Mouse (Mus musculus) heart, embryonic 15.5 days (tissue): ENCODE measurements around the gene Sox6. TPM values are rescaled to one million over a fixed set of nuclear protein-coding genes. Genes with fewer than 3 reads are reported as not detected.
A peak's percentile ranks its signal among the peaks of the same experiment; 100 is the strongest.

Experiments
- ATAC-seq: fragments of 200-750 bp; cut with Nextera tagmentation; replicated peaks from 2 replicates; pipeline ENCODE4 v1.8.0; 2017; ENCODE audit warnings: low read depth, moderate TSS enrichment; ENCODE audit not compliant: insufficient number of reproducible peaks, insufficient read depth, low FRiP score
- H3K27ac ChIP-seq: fragments of 300-500 bp; sonication (generic); 2 replicates; pipeline ENCODE4 v1.5.1; 2015; ENCODE audit warnings: mild to moderate bottlenecking, inconsistent platforms
- H3K27me3 ChIP-seq: fragments of 300-500 bp; sonication (generic); 2 replicates; pipeline ENCODE4 v1.6.1; 2015; ENCODE audit warnings: inconsistent platforms
- H3K36me3 ChIP-seq: fragments of 300-500 bp; sonication (generic); 2 replicates; pipeline ENCODE4 v1.6.1; 2015; ENCODE audit warnings: mild to moderate bottlenecking, inconsistent platforms
- H3K4me1 ChIP-seq: fragments of 300-500 bp; sonication (generic); replicated peaks from 2 replicates; pipeline ENCODE4 v1.6.1; 2015; ENCODE audit warnings: inconsistent platforms
- H3K4me2 ChIP-seq: fragments of 300-500 bp; sonication (generic); 2 replicates; pipeline ENCODE4 v1.6.1; 2015; ENCODE audit warnings: inconsistent platforms, mild to moderate bottlenecking, moderate library complexity
- H3K4me3 ChIP-seq: fragments of 300-500 bp; sonication (generic); 2 replicates; pipeline ENCODE4 v1.5.1; 2015; ENCODE audit warnings: mild to moderate bottlenecking, inconsistent platforms
- H3K9ac ChIP-seq: fragments of 300-500 bp; sonication (generic); 2 replicates; pipeline ENCODE4 v1.6.1; 2015; ENCODE audit warnings: mild to moderate bottlenecking, inconsistent platforms
- H3K9me3 ChIP-seq: fragments of 300-500 bp; sonication (generic); replicated peaks from 2 replicates; pipeline ENCODE4 v1.6.1; 2016; ENCODE audit warnings: inconsistent platforms
- WGBS: fragments of 180-500 bp; shearing (Covaris S2); methylation state at CpG from one replicate; pipeline ENCODE4 v1.1.7; 2015; ENCODE audit warnings: mixed read lengths; 5-methylcytosine and 5-hydroxymethylcytosine counted together
- polyA plus RNA-seq: library from polyadenylated mRNA; unstranded; fragments of >200 nt; fragmentation: Nextera tagmentation; extraction: Ambion mirVana; gene quantifications from 2 replicates; pipeline ENCODE4 v1.2.1, GENCODE M21; 2015

The Sox6 gene
- polyA plus RNA-seq, 1 experiment from 2014 or later: 31.1 TPM

- H3K27ac ChIP-seq: no peak overlapping the region
- H3K9me3 ChIP-seq: no peaks in the 10 kb centered on the region
- ATAC-seq: no peak
- no peaks in the 10 kb centered on the region for H3K27me3 ChIP-seq
- no peaks in the 10 kb centered on the region for H3K36me3 ChIP-seq
- H3K4me1 ChIP-seq: peaks cover 10% of the 10 kb centered on the region
- WGBS: 66% methylated on average over 11 of the region's 11 CpGs
- H3K9ac ChIP-seq: no peak overlapping the region
- H3K4me2 ChIP-seq: no peak overlapping the region
- H3K4me3 ChIP-seq: no peak overlapping the region
These were observed 470.3 kb downstream of the Sox6 start for GRCm38 (mm10) chr7:115568301-115568700.

GRCm38 (mm10) chr7:115566818-115567217 lies 471.8 kb downstream of the Sox6 start:
- Histone ChIP-seq H3K36me3 (no peaks in the 10 kb centered on the region), H3K9ac (no peak overlapping the region), H3K27me3 (no peaks in the 10 kb centered on the region), H3K4me1 (peaks cover 10% of the 10 kb centered on the region), H3K9me3 (no peaks in the 10 kb centered on the region), H3K4me2 (no peak overlapping the region), H3K27ac (no peak overlapping the region), H3K4me3 (no peak overlapping the region)
- 89% methylated on average over 2 of the region's 2 CpGs for WGBS
- no peak for ATAC-seq

DNA sequence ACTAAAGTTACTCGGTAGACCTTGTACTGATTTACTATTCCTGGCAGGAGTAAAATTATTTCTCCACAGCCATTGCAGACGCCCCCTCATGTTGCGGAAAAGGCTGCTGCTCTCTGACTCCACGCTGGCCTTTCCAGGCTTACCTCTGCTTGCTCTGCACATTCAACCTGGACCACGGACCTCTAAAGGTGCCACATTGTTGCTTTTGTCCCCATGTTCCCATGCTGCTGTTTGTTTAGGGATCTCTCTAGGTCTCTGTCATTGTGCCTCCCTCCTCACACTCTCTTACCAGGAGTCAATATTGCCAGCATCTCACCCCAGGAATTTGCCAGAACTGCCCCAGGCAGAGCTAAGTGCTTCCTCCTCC lies 473.6 kb downstream of the Sox6 start:
- no peaks in the 10 kb centered on the region for H3K27me3 ChIP-seq
- no peak overlapping the region for H3K27ac ChIP-seq
- ATAC-seq: no peak
- WGBS: 68% methylated on average over 5 of the region's 5 CpGs
- H3K4me1 ChIP-seq: peaks cover 10% of the 10 kb centered on the region
- H3K9me3 ChIP-seq: no peaks in the 10 kb centered on the region
- H3K4me2 ChIP-seq: no peak overlapping the region
- no peak overlapping the region for H3K9ac ChIP-seq
- no peaks in the 10 kb centered on the region for H3K36me3 ChIP-seq
- H3K4me3 ChIP-seq: no peak overlapping the region

DNA sequence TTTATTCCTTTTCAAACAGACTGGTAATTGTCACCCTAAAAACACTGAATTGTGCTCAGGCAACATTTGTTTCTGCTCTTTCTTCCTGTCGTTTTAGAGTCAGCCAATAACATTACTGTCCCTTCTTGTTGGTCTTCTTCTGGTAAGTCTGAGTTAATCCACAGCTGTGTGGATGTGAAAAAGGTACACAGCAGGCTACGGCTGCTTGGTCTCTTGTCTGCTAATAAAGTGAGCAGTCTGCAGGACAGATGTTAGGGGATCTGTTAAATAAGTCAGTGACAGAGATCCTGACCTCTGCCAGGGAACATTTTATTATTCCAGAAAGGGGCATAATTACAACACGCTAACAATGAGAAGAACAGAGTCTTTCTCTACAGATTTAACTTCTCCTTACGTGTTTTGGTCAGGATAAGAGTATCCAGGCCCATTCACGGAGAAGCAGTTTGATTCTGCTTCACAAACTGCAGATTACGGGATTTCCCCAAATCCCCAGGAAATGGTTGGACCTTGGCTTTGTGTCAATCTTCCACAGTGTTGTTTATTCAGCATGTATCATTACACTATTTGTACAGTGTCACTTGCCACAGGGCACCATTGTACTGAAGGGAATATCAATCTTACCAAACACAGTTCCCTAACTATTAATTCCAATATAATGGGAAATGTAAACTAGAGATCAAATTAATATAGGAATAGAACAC lies 474.1 kb downstream of the Sox6 start:
- ATAC-seq: no peak
- Histone ChIP-seq H3K27ac (0 out of 2 replicates have a peak overlapping the region, but pooled peaks have one; percentile 3), H3K36me3 (no peaks in the 10 kb centered on the region), H3K4me3 (no peak overlapping the region), H3K27me3 (no peaks in the 10 kb centered on the region), H3K9me3 (no peaks in the 10 kb centered on the region), H3K9ac (no peak overlapping the region), H3K4me1 (peaks cover 10% of the 10 kb centered on the region), H3K4me2 (no peak overlapping the region)
- 59% methylated on average over 6 of the region's 6 CpGs for WGBS

- no peak for ATAC-seq
- 54% methylated on average over 3 of the region's 3 CpGs for WGBS
- no peaks in the 10 kb centered on the region for H3K36me3 ChIP-seq
- H3K27me3 ChIP-seq: no peaks in the 10 kb centered on the region
- no peak overlapping the region for H3K27ac ChIP-seq
- no peak overlapping the region for H3K9ac ChIP-seq
- no peaks in the 10 kb centered on the region for H3K9me3 ChIP-seq
- H3K4me1 ChIP-seq: no peaks in the 10 kb centered on the region
- H3K4me3 ChIP-seq: no peak overlapping the region
- no peak overlapping the region for H3K4me2 ChIP-seq
These were observed 481.9 kb downstream of the Sox6 start for GRCm38 (mm10) chr7:115556677-115557076.

DNA sequence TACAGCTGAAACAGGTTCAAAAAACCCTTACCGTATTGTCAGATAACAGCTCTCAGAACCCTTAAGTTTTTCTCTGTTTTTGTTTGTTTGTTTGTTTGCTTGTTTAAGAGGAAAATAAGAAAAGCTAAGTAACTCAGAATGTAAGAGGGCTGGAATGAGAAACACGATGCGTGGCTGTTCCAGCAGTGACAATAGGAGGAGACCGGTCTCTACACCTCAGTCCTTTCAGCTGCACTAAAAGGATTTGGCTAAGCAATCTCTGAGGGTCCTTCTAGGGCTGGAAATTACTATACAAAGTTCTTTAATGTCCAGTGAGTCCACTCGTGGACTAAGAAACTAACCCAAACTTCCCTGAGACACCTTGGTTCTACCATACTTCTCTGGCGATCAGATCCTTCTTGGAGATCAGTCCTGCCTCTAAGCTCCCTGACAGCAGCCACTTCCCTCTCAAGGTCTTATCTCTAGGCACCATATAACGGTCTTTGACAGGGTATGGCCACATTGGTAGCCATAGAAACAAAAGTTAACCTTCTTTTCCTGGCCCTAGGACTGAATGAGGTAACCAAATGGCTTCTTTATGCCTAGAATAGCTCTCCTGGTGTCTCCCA lies 488.3 kb downstream of the Sox6 start:
- H3K36me3 ChIP-seq: no peaks in the 10 kb centered on the region
- H3K27me3 ChIP-seq: no peaks in the 10 kb centered on the region
- H3K27ac ChIP-seq: no peak overlapping the region
- no peak overlapping the region for H3K4me2 ChIP-seq
- WGBS: 57% methylated on average over 7 of the region's 7 CpGs
- H3K4me1 ChIP-seq: peaks cover 8% of the 10 kb centered on the region; the same call in 1 of the 2 replicates
- H3K4me3 ChIP-seq: no peak overlapping the region
- no peak for ATAC-seq
- no peaks in the 10 kb centered on the region for H3K9me3 ChIP-seq
- H3K9ac ChIP-seq: no peak overlapping the region

DNA sequence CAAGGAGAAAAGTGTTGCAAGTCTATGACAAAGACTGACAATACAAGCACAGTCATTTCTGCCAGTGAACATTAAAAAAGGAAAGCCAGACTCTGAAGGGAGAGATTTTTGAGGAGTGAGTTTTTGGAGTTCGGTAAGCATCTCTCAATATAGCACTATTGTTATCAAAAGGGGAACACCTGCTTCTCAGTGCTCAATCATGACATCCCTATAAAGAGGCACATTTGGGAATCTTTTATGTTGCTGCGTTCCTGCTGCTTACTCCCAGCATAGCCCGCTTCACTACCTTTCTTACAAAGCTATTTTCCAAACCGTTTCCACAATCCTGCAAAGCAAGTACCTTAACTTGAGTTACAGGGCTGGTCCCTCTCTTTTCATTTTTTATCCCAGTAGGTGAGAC lies 488.9 kb downstream of the Sox6 start:
- Histone ChIP-seq H3K27me3 (no peaks in the 10 kb centered on the region), H3K4me2 (no peak overlapping the region), H3K4me1 (peaks cover 8% of the 10 kb centered on the region; the same call in 1 of the 2 replicates), H3K9me3 (no peaks in the 10 kb centered on the region), H3K27ac (no peak overlapping the region), H3K9ac (no peak overlapping the region), H3K4me3 (no peak overlapping the region), H3K36me3 (no peaks in the 10 kb centered on the region)
- no peak for ATAC-seq
- WGBS: 84% methylated on average over 4 of the region's 4 CpGs

DNA sequence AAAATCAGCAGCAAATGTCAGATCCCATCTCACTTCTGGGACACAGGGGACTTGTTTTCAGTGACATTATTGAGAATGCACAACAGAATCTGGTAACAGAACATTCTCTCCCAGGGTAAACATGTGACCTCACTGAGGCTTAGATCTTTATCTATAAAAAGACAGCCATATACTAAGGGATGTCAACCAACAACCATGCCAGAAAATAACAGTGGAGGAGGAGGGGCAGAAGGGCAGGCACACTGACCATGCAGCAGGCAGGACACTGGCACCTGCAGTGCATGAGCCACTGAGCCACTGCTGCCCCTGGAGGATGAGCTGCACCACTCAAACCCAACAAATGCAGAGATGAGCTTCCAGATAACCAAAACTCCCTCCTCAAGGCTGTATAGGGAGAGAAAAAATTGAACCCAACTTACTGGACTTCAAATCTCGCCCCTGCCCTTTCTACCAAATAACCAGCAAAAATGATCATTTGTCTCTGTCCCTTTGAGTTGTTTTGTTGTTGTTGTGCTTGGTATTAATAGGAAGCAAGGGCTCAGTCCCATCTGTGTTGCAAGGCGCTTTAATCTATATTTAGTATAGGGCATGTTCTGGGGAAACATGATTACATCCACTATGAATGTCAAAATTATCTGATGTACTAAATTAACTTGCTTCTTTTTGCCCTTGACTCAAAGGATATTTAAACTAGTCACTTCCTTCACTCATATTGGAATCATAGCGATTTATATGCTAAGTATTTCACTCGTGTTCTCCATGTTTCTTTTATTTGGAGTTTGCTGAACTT lies 492.8 kb downstream of the Sox6 start:
- WGBS: 80% methylated on average over 4 of the region's 4 CpGs
- H3K27ac ChIP-seq: no peak overlapping the region

GRCm38 (mm10) chr7:115543596-115543995 lies 495.0 kb downstream of the Sox6 start:
- 71% methylated on average over 4 of the region's 4 CpGs for WGBS
- Histone ChIP-seq H3K27me3 (no peaks in the 10 kb centered on the region), H3K36me3 (no peaks in the 10 kb centered on the region), H3K9ac (no peak overlapping the region), H3K4me3 (no peak overlapping the region), H3K4me2 (no peak overlapping the region), H3K27ac (no peak overlapping the region), H3K9me3 (no peaks in the 10 kb centered on the region), H3K4me1 (peaks cover 8% of the 10 kb centered on the region; the same call in 1 of the 2 replicates)
- no peak for ATAC-seq

More for the DNA sequence above, 492.8 kb downstream of the Sox6 start:
- Histone ChIP-seq H3K27me3 (no peaks in the 10 kb centered on the region), H3K9me3 (no peaks in the 10 kb centered on the region), H3K4me1 (peaks cover 8% of the 10 kb centered on the region; the same call in 1 of the 2 replicates), H3K9ac (no peak overlapping the region), H3K4me3 (no peak overlapping the region), H3K36me3 (no peaks in the 10 kb centered on the region), H3K4me2 (no peak overlapping the region)
- ATAC-seq: no peak

GRCm38 (mm10) chr7:115540261-115540660 lies 498.3 kb downstream of the Sox6 start:
- Histone ChIP-seq H3K27ac (no peak overlapping the region), H3K4me1 (no peaks in the 10 kb centered on the region), H3K4me3 (no peak overlapping the region), H3K9me3 (no peaks in the 10 kb centered on the region), H3K36me3 (no peaks in the 10 kb centered on the region), H3K9ac (no peak overlapping the region), H3K4me2 (no peak overlapping the region), H3K27me3 (no peaks in the 10 kb centered on the region)
- WGBS: 48% methylated on average over 2 of the region's 2 CpGs
- no peak for ATAC-seq

- 64% methylated on average over 9 of the region's 9 CpGs for WGBS
- no peaks in the 10 kb centered on the region for H3K27me3 ChIP-seq
- H3K4me3 ChIP-seq: no peak overlapping the region
- no peak overlapping the region for H3K9ac ChIP-seq
- H3K27ac ChIP-seq: no peak overlapping the region
- no peaks in the 10 kb centered on the region for H3K36me3 ChIP-seq
- H3K4me2 ChIP-seq: no peak overlapping the region
- H3K4me1 ChIP-seq: no peaks in the 10 kb centered on the region
- no peaks in the 10 kb centered on the region for H3K9me3 ChIP-seq
- no peak for ATAC-seq
These were observed 499.6 kb downstream of the Sox6 start for GRCm38 (mm10) chr7:115539003-115539402.
